Mouse (Mus musculus): ENCODE measurements around the gene Ptprj. TPM values are rescaled to one million over a fixed set of nuclear protein-coding genes. Genes with fewer than 3 reads are reported as not detected.
"Not testable (repeated sequence)": the region's sequence is repeated elsewhere in the genome, so short reads cannot be mapped to it uniquely, and the experiment has no call there.

The Ptprj gene
- polyA plus RNA-seq, 1 experiment from 2014 or later = 5.4 TPM

DNA sequence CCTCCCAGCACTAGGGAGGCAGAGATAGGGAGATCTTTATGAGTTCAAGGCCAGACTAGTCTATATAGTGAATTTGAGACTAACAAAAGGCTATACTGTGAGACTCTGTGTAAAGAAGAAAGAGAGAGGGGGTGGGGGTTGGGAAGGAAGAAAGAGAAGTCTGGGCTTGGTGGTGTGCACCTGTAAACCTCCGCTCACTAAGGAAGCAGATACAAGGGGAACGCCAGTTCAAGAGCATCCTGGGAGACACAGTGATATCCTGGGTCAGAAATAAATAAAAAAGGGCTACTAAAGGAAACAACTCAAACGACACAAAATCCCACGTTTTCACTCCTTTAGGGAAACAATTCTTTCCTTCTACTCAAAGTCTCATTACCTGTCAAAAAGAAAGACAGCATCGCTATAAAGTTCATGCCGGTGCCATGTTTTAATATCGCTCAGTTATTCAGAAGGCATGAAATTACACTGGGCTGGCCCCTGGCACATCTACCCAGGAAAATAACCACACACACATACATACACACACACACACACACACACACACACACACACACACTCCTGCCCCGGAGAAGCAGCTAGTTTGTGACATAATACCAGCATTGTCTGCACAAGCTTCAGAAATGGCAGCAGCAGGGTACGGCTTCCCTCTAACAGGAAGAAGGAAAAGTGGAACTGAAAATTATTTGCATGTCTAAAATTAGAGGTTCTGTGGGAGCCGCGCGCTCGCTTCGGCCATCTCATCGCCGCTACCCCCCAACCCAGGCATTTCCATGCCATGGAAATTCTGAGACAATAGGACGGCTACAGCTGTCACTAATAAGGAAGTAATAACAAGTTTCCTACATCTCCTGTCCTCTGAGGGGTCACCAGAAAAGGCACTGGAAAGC, 6.6 kb downstream of the Ptprj start:
- Histone ChIP-seq H3K36me3 (ENCODE audit: insufficient read depth) (no peaks in the 10 kb centered on the region), H3K4me3 (ENCODE audit: low read depth, low read length) (no peak overlapping the region), H3K9me3 (ENCODE audit: low read depth, low read length) (no peaks in the 10 kb centered on the region), H3K4me2 (peak overlapping the region; percentile 8), H3K27me3 (ENCODE audit: insufficient read depth, low read length) (no peaks in the 10 kb centered on the region), H3K4me1 (ENCODE audit: insufficient read depth) (peaks cover under 1% of the 10 kb centered on the region; the same call in 1 of the 2 replicates), H3K27ac (ENCODE audit: low read depth) (no peak overlapping the region), H3K9ac (no peak overlapping the region)
- peak; percentile 45 for DNase-seq
- TF ChIP-seq CTCF (IDR thresholded peaks at IDR 0.05; ENCODE audit: low read depth) = no peak
- no peak for ATAC-seq (ENCODE audit: insufficient read depth)
- WGBS = 69% methylated on average over 17 of the region's 17 CpGs

DNA sequence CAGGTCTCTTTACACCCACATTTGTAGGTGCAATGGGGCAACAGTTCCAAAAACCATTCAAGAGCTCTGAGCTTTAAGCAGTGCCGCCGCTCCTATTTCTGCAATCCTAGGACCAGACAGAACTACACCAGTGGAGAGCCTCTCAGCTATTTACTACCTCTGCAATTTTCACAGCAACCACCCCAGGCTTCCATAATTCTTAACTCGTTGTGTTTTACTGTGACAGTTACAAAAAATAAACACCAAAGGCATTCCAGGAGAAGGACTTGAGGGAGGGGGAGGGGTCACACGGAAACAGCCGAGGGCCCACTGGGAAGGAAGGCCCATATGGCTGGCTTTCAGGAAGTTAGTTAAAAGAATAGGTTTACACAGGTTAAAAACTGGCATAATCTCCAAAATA, 8.3 kb downstream of the Ptprj start:
- Histone ChIP-seq H3K4me2 (no peak overlapping the region), H3K4me3 (ENCODE audit: low read depth, low read length) (no peak overlapping the region), H3K4me1 (ENCODE audit: insufficient read depth) (no peaks in the 10 kb centered on the region; the same call in 1 of the 2 replicates), H3K9me3 (ENCODE audit: low read depth, low read length) (no peaks in the 10 kb centered on the region), H3K9ac (no peak overlapping the region; the same call in 1 of the 2 replicates), H3K27ac (ENCODE audit: low read depth) (no peak overlapping the region), H3K36me3 (ENCODE audit: insufficient read depth) (no peaks in the 10 kb centered on the region), H3K27me3 (ENCODE audit: insufficient read depth, low read length) (no peaks in the 10 kb centered on the region)
- TF ChIP-seq CTCF (IDR thresholded peaks at IDR 0.05; ENCODE audit: low read depth) = no peak
- no peak for DNase-seq
- no peak for ATAC-seq (ENCODE audit: insufficient read depth)
- WGBS = 41% methylated on average over 5 of the region's 5 CpGs

DNA sequence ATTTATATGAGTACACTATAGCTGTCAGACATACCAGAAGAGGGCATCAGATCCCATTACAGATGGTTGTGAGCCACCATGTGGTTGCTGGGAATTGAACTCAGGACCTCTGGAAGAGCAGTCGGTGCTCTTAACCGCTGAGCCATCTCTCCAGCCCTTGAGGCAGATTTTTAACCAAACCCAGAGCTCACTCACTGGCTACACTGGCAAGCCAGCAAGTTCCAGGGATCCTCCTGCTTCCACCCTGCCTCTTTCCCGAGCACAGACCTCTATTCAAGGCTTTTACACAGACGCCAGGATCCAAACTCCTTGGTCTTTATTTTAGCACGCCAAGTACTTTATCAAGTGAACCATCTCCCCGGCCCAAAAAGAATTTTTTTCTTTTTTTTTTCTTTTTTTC, 9.0 kb downstream of the Ptprj start:
- not testable (repeated sequence) for H3K4me1 ChIP-seq (ENCODE audit: insufficient read depth); H3K27me3 ChIP-seq (ENCODE audit: insufficient read depth, low read length); H3K9me3 ChIP-seq (ENCODE audit: low read depth, low read length); H3K36me3 ChIP-seq (ENCODE audit: insufficient read depth); ATAC-seq (ENCODE audit: insufficient read depth); H3K4me2 ChIP-seq; H3K4me3 ChIP-seq (ENCODE audit: low read depth, low read length); H3K27ac ChIP-seq (ENCODE audit: low read depth); H3K9ac ChIP-seq; DNase-seq
- 88% methylated on average over 6 of the region's 6 CpGs for WGBS

DNA sequence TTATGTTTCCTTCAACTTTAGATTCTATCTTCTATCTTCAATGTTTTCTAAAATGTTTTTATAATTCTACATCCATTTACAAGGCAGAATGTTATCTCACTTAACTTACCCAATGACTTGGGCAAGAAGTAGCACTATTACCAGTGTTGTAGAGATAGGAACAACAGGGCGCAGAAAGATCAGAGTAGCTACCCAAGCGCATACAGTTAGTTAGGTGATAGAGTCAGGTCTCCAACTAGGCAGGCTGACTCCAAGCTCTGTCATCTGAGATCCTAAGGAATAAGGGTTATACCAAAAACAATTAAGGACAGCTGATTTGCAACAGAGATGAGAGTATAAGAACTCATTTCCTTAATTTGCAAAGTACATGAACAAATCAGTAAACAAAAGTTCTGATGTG, 9.6 kb downstream of the Ptprj start:
- WGBS = 90% methylated on average over 2 of the region's 2 CpGs
- TF ChIP-seq CTCF (IDR thresholded peaks at IDR 0.05; ENCODE audit: low read depth) = no peak
- no peak overlapping the region for H3K9ac ChIP-seq
- H3K27me3 ChIP-seq (ENCODE audit: insufficient read depth, low read length) = no peaks in the 10 kb centered on the region
- no peaks in the 10 kb centered on the region; the same call in none of the 2 replicates for H3K4me1 ChIP-seq (ENCODE audit: insufficient read depth)
- H3K4me2 ChIP-seq = no peak overlapping the region
- H3K36me3 ChIP-seq (ENCODE audit: insufficient read depth) = no peaks in the 10 kb centered on the region
- no peak overlapping the region for H3K27ac ChIP-seq (ENCODE audit: low read depth)
- H3K9me3 ChIP-seq (ENCODE audit: low read depth, low read length) = no peaks in the 10 kb centered on the region
- DNase-seq (no peak), ATAC-seq (ENCODE audit: insufficient read depth) (no peak)
- no peak overlapping the region for H3K4me3 ChIP-seq (ENCODE audit: low read depth, low read length)

DNA sequence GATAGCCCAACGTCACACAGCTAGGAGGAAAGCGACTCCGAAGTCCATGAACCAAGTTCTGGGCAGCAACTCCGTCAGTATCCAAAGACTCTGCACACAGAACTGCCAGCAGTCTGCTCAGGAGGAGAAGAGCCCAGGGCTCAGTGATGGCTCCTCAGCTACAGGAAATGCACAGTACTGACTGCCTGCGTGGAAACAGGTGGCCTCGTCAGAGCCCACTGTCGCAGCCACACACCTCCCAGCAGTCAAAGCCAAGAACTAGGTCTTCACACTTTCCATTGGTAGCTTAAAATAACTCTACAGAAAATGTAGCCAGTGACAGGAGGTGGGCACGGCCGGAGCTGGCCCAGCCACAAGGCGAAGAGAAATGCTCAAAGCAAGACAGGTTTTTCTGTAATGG, 10.2 kb downstream of the Ptprj start:
- DNase-seq (no peak), ATAC-seq (ENCODE audit: insufficient read depth) (no peak)
- Histone ChIP-seq H3K4me1 (ENCODE audit: insufficient read depth) (no peaks in the 10 kb centered on the region; the same call in none of the 2 replicates), H3K27me3 (ENCODE audit: insufficient read depth, low read length) (no peaks in the 10 kb centered on the region), H3K9me3 (ENCODE audit: low read depth, low read length) (no peaks in the 10 kb centered on the region), H3K4me2 (no peak overlapping the region), H3K27ac (ENCODE audit: low read depth) (no peak overlapping the region), H3K9ac (no peak overlapping the region), H3K36me3 (ENCODE audit: insufficient read depth) (no peaks in the 10 kb centered on the region), H3K4me3 (ENCODE audit: low read depth, low read length) (no peak overlapping the region)
- 83% methylated on average over 10 of the region's 10 CpGs for WGBS
- TF ChIP-seq CTCF (IDR thresholded peaks at IDR 0.05; ENCODE audit: low read depth) = no peak

DNA sequence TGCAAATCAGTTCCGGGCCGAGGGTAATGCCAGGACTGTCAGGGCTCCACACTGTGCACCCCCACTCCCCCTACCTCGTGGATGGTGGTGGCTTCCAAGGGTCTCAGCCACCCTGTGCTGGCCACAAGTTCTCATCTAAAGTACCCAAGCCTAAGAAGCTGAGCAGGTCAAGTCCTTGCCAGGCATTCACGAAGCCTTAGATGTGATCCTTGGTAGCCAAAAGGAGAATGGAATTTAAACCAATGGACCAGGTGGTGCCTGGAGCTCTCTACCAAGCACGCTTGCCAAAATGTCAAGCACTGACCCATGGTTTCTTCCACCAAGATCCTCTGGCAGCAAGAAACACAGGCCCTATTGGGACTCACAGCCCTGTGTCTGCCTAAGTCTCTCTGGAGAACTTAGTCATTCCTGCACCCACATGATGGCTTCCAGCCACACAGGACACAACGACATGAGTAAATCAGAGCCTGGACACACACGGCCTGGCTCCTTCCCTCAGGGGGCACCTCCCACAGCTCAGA, 11.4 kb downstream of the Ptprj start:
- Histone ChIP-seq H3K27me3 (ENCODE audit: insufficient read depth, low read length) (no peaks in the 10 kb centered on the region), H3K9ac (no peak overlapping the region), H3K4me3 (ENCODE audit: low read depth, low read length) (no peak overlapping the region), H3K4me2 (no peak overlapping the region), H3K36me3 (ENCODE audit: insufficient read depth) (no peaks in the 10 kb centered on the region), H3K4me1 (ENCODE audit: insufficient read depth) (no peaks in the 10 kb centered on the region; the same call in none of the 2 replicates), H3K27ac (ENCODE audit: low read depth) (no peak overlapping the region), H3K9me3 (ENCODE audit: low read depth, low read length) (no peaks in the 10 kb centered on the region)
- 80% methylated on average over 7 of the region's 7 CpGs for WGBS
- no peak for TF ChIP-seq CTCF (IDR thresholded peaks at IDR 0.05; ENCODE audit: low read depth)
- DNase-seq (no peak), ATAC-seq (ENCODE audit: insufficient read depth) (no peak)

DNA sequence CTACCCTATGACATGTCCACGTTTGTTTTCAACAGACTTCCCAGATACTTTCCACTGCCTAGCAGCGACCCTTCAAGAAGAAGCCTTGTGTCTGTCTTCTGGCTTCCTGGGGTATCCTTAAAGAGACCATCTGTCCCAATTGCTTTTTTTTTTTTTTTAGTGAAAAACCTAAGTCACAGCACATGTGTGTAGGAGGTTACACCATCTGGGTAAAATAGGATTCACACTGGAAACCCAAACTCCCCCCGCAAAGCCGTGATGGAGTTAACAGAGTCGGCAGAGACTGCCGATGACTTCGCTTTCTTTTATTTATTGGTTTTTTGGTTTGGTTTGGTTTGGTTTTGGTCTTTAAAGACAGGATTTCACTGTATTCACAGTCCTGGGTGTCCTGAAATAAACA, 12.4 kb downstream of the Ptprj start:
- DNase-seq (no peak), ATAC-seq (ENCODE audit: insufficient read depth) (no peak)
- Histone ChIP-seq H3K9me3 (ENCODE audit: low read depth, low read length) (no peaks in the 10 kb centered on the region), H3K36me3 (ENCODE audit: insufficient read depth) (no peaks in the 10 kb centered on the region), H3K4me1 (ENCODE audit: insufficient read depth) (no peaks in the 10 kb centered on the region; the same call in none of the 2 replicates), H3K4me3 (ENCODE audit: low read depth, low read length) (no peak overlapping the region), H3K4me2 (no peak overlapping the region), H3K9ac (no peak overlapping the region), H3K27me3 (ENCODE audit: insufficient read depth, low read length) (no peaks in the 10 kb centered on the region), H3K27ac (ENCODE audit: low read depth) (no peak overlapping the region)
- TF ChIP-seq CTCF (IDR thresholded peaks at IDR 0.05; ENCODE audit: low read depth) = no peak
- WGBS = 88% methylated on average over 7 of the region's 7 CpGs

Measured in lung, embryonic 14.5 days (tissue).